Mouse (Mus musculus): ENCODE results near the gene Tst. TPM values are rescaled to one million over a fixed set of nuclear protein-coding genes. Genes with fewer than 3 reads are reported as not detected.

Tst gene
- polyA plus RNA-seq, 1 experiment from 2014 or later = 9.8 TPM

GRCm38 (mm10) chr15:78378556-78378955 is 27.2 kb downstream of the Tst start:
- no peak overlapping the region for H3K4me3 ChIP-seq
- H3K27ac ChIP-seq (replicated peaks) = no peak overlapping the region
- no peaks in the 10 kb centered on the region for H3K36me3 ChIP-seq
- whole genome bisulfite sequencing = 92% methylated on average over 10 of the region's 10 CpGs
- DNase-seq (ENCODE audit: low spot score) = no peak
- 0 out of 2 replicates have a peak, but pooled peaks cover 4% of the 10 kb centered on the region for H3K9me3 ChIP-seq (replicated peaks)
- H3K27me3 ChIP-seq (ENCODE audit: low read depth, poor library complexity, severe bottlenecking) = peaks cover 9% of the 10 kb centered on the region; the same call in 1 of the 2 replicates
- 0 out of 2 replicates have a peak, but pooled peaks cover 3% of the 10 kb centered on the region for H3K4me1 ChIP-seq

DNA sequence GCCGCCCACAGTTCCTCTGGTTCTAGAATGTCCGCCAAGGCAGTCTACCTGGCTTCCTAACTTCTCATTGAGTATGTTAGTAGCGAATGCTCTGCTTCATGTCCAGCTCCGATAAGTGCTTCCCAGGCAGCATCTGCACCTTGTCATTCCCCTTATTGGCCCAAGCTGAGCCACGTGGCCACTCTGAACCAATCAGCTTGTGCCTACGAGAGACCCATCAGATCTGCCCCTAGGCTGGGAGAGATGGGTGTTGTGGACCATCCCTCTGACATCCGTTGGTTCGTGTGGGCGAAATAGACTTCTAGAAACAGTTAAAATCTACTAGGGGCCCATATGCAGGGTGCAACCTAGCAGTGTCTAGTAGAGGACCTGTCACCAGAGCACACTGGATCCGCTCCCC is 27.8 kb downstream of the Tst start:
- Histone ChIP-seq H3K4me1 (0 out of 2 replicates have a peak, but pooled peaks cover 3% of the 10 kb centered on the region), H3K4me3 (no peak overlapping the region)
- 85% methylated on average over 10 of the region's 10 CpGs for WGBS

GRCm38 (mm10) chr15:78374204-78374603 is 31.5 kb downstream of the Tst start:
- 0 out of 2 replicates have a peak, but pooled peaks cover 7% of the 10 kb centered on the region for H3K4me1 ChIP-seq
- 81% methylated on average over 3 of the region's 3 CpGs for WGBS
- peaks cover 22% of the 10 kb centered on the region for H3K27me3 ChIP-seq (ENCODE audit: low read depth, poor library complexity, severe bottlenecking)
- 0 out of 2 replicates have a peak, but pooled peaks cover 1% of the 10 kb centered on the region for H3K9me3 ChIP-seq (replicated peaks)
- H3K27ac ChIP-seq (replicated peaks) = no peak overlapping the region
- no peak for DNase-seq (ENCODE audit: low spot score)
- no peaks in the 10 kb centered on the region for H3K36me3 ChIP-seq
- H3K4me3 ChIP-seq = no peak overlapping the region

More for the DNA sequence above, 27.8 kb downstream of the Tst start:
- H3K27me3 ChIP-seq (ENCODE audit: low read depth, poor library complexity, severe bottlenecking) = peaks cover 9% of the 10 kb centered on the region; the same call in 1 of the 2 replicates
- 0 out of 2 replicates have a peak, but pooled peaks cover 4% of the 10 kb centered on the region for H3K9me3 ChIP-seq (replicated peaks)
- H3K36me3 ChIP-seq = no peaks in the 10 kb centered on the region
- no peak overlapping the region for H3K27ac ChIP-seq (replicated peaks)
- DNase-seq (ENCODE audit: low spot score) = no peak

- H3K36me3 ChIP-seq = no peaks in the 10 kb centered on the region
- H3K4me3 ChIP-seq = no peak overlapping the region
- 0 out of 2 replicates have a peak, but pooled peaks cover 8% of the 10 kb centered on the region for H3K4me1 ChIP-seq
- DNase-seq (ENCODE audit: low spot score) = no peak
- H3K27me3 ChIP-seq (ENCODE audit: low read depth, poor library complexity, severe bottlenecking) = peaks cover 26% of the 10 kb centered on the region
- 66% methylated on average over 3 of the region's 3 CpGs for WGBS
- H3K27ac ChIP-seq (replicated peaks) = no peak overlapping the region
- H3K9me3 ChIP-seq (replicated peaks) = no peaks in the 10 kb centered on the region
Measured at GRCm38 (mm10) chr15:78372796-78373195, 32.9 kb downstream of the Tst start.

DNA sequence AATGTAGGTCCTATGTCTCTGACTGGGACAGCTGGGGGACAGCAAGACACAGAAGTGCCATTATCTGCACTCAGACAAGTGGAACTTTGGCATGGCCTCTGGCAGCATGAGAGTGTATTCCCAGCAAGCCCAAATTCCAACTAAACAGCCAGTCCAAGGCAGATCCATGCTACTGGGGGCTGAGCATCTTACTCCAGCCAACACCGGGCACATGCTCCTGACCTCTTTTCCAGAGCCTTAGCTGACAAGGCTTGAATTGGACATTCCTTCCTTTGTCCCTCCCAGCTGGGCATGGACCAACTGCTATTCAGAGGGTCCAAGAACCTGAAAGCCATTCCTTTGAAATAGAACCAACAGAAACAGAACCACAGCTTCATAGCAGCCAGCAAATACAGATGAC is 36.1 kb downstream of the Tst start:
- WGBS = 70% methylated on average over 1 of the region's 1 CpGs
- Histone ChIP-seq H3K4me1 (0 out of 2 replicates have a peak, but pooled peaks cover 8% of the 10 kb centered on the region), H3K27me3 (ENCODE audit: low read depth, poor library complexity, severe bottlenecking) (peaks cover 35% of the 10 kb centered on the region), H3K4me3 (no peak overlapping the region), H3K9me3 (replicated peaks) (no peaks in the 10 kb centered on the region), H3K36me3 (no peaks in the 10 kb centered on the region), H3K27ac (replicated peaks) (no peak overlapping the region)
- no peak for DNase-seq (ENCODE audit: low spot score)

DNA sequence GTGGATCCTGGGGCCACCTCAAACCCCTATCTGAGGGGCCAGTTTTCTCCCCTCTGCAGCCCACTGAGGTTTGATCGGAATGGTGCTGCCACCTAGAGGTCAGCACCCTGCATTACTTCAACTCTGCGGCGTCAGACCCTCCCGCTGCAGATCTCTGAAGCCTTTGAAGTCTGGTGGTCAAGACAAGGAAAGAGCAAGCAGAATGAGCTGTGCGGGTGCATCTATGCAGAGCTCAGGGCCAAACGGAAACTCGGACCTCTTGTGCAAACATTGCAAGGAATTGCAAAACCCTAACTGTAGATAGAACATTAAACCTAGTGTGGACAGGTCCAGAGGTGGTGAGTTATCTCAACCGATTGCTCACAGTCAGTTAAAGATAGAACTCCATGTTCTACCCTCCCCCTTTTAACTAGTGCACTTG is 36.8 kb downstream of the Tst start:
- no peak overlapping the region for H3K27ac ChIP-seq (replicated peaks)
- H3K9me3 ChIP-seq (replicated peaks) = no peaks in the 10 kb centered on the region
- 0 out of 2 replicates have a peak, but pooled peaks cover 8% of the 10 kb centered on the region for H3K4me1 ChIP-seq
- no peak overlapping the region for H3K4me3 ChIP-seq
- WGBS = 16% methylated on average over 8 of the region's 8 CpGs
- DNase-seq (ENCODE audit: low spot score) = peak; percentile 62
- peaks cover 35% of the 10 kb centered on the region for H3K27me3 ChIP-seq (ENCODE audit: low read depth, poor library complexity, severe bottlenecking)
- H3K36me3 ChIP-seq = no peaks in the 10 kb centered on the region

DNA sequence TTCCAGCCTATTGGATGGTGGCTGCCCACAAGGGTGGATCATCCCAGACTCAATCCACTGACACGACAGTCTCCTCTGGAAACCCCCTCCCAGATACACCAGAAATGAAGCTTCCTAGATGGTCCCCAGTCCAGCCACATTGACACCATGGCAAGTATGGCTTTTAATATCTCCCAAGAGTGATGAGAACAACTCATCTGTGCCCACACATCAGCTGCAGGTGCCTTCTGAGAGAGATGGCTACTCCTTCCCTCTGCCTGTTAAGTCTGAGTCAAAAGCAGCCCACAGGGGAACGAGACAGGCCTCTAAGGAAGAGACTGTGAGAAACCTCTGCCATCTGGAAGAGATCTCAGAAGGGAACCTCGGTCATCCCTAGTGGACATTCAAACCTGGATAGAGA is 37.9 kb downstream of the Tst start:
- no peaks in the 10 kb centered on the region for H3K36me3 ChIP-seq
- 67% methylated on average over 3 of the region's 3 CpGs for WGBS
- no peak for DNase-seq (ENCODE audit: low spot score)
- 0 out of 2 replicates have a peak, but pooled peaks cover 8% of the 10 kb centered on the region for H3K4me1 ChIP-seq
- no peak overlapping the region for H3K4me3 ChIP-seq
- H3K27me3 ChIP-seq (ENCODE audit: low read depth, poor library complexity, severe bottlenecking) = peaks cover 35% of the 10 kb centered on the region
- no peak overlapping the region for H3K27ac ChIP-seq (replicated peaks)
- no peaks in the 10 kb centered on the region for H3K9me3 ChIP-seq (replicated peaks)

GRCm38 (mm10) chr15:78366875-78367274 is 38.8 kb downstream of the Tst start:
- DNase-seq (ENCODE audit: low spot score) = no peak
- no peak overlapping the region for H3K27ac ChIP-seq (replicated peaks)
- WGBS = 85% methylated on average over 8 of the region's 8 CpGs
- H3K36me3 ChIP-seq = no peaks in the 10 kb centered on the region
- H3K27me3 ChIP-seq (ENCODE audit: low read depth, poor library complexity, severe bottlenecking) = peaks cover 35% of the 10 kb centered on the region
- 0 out of 2 replicates have a peak, but pooled peaks cover 3% of the 10 kb centered on the region for H3K9me3 ChIP-seq (replicated peaks)
- H3K4me1 ChIP-seq = 0 out of 2 replicates have a peak, but pooled peaks cover 8% of the 10 kb centered on the region
- H3K4me3 ChIP-seq = no peak overlapping the region

GRCm38 (mm10) chr15:78365916-78366315 is 39.8 kb downstream of the Tst start:
- no peak for DNase-seq (ENCODE audit: low spot score)
- WGBS = 87% methylated on average over 2 of the region's 2 CpGs
- Histone ChIP-seq H3K36me3 (no peaks in the 10 kb centered on the region), H3K27me3 (ENCODE audit: low read depth, poor library complexity, severe bottlenecking) (peaks cover 35% of the 10 kb centered on the region), H3K9me3 (replicated peaks) (0 out of 2 replicates have a peak, but pooled peaks cover 3% of the 10 kb centered on the region), H3K4me3 (no peak overlapping the region), H3K4me1 (0 out of 2 replicates have a peak, but pooled peaks cover 8% of the 10 kb centered on the region), H3K27ac (replicated peaks) (no peak overlapping the region)

DNA sequence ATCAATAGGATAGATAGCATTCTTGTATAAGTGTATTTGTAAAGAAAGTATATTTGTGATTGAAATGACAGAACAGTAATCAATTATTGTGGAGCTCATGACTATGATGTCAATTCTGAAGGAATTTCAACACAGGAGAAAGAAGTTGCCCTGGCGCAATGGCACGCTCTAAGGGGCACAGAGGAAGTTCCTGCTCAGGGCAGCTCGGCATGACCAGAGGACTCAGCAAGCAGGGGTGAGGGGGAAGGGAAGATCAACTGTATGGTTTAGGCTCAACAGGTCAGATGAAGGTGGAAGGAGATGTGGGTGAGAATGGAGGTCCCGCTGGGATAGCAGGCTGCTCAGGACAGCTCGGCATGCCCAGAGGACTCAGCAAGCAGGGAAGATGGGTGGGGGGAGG is 50.2 kb downstream of the Tst start:
- Histone ChIP-seq H3K4me3 (no peak overlapping the region), H3K9me3 (replicated peaks) (no peaks in the 10 kb centered on the region), H3K27me3 (ENCODE audit: low read depth, poor library complexity, severe bottlenecking) (no peaks in the 10 kb centered on the region), H3K36me3 (no peaks in the 10 kb centered on the region), H3K27ac (replicated peaks) (no peak overlapping the region), H3K4me1 (no peaks in the 10 kb centered on the region)
- DNase-seq (ENCODE audit: low spot score) = no peak
- 88% methylated on average over 5 of the region's 5 CpGs for WGBS

GRCm38 (mm10) chr15:78354958-78355357 is 50.7 kb downstream of the Tst start:
- Histone ChIP-seq H3K36me3 (no peaks in the 10 kb centered on the region), H3K27me3 (ENCODE audit: low read depth, poor library complexity, severe bottlenecking) (no peaks in the 10 kb centered on the region), H3K27ac (replicated peaks) (no peak overlapping the region), H3K9me3 (replicated peaks) (no peaks in the 10 kb centered on the region), H3K4me1 (no peaks in the 10 kb centered on the region), H3K4me3 (no peak overlapping the region)
- 0% methylated on average over 1 of the region's 1 CpGs for whole genome bisulfite sequencing
- DNase-seq (ENCODE audit: low spot score) = peak; percentile 26

DNA sequence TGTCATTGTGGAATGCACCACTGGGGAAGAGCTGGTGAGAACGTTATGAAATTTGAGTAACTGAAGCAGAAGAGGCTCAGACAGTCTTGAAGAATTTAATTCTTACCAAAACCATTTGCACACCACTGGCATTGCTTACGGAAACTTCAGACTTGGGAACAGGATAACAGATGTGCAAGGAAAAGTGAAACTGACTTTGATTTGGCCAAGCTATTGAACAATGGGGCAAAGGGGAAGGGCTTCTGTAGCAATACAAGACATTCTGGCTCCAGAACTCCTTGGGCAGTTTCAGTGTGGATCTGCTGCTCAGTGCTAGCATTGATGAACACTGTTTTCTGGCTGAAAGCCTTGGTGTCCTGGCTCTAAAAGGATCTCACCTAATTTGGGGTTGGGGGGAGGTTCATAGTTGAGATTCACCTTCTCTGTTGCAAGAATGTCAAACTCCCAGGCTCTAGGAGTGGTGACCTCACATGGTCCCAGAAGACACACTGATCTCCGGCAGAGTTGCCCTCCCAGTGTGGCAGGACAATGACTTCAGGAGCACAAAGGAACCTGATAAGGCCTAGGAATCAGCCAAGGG is 54.0 kb downstream of the Tst start:
- H3K9me3 ChIP-seq (replicated peaks) = no peaks in the 10 kb centered on the region
- no peaks in the 10 kb centered on the region for H3K27me3 ChIP-seq (ENCODE audit: low read depth, poor library complexity, severe bottlenecking)
- WGBS = 65% methylated on average over 3 of the region's 3 CpGs
- DNase-seq (ENCODE audit: low spot score) = no peak
- no peak overlapping the region for H3K27ac ChIP-seq (replicated peaks)
- H3K4me1 ChIP-seq = no peaks in the 10 kb centered on the region
- H3K4me3 ChIP-seq = no peak overlapping the region
- no peaks in the 10 kb centered on the region for H3K36me3 ChIP-seq
